Mouse (Mus musculus) liver, embryonic 14.5 days (tissue): ENCODE measurements around the gene Prdm8. TPM values are rescaled to one million over a fixed set of nuclear protein-coding genes. Genes with fewer than 3 reads are reported as not detected.

ENCODE experiments used
- ATAC-seq: fragments of 200-750 bp; cut with Nextera tagmentation; 2 replicates; pipeline ENCODE4 v1.8.0; 2017; ENCODE audit warnings: moderate number of reproducible peaks, mild to moderate bottlenecking, moderate library complexity; ENCODE audit not compliant: insufficient read depth
- DNase-seq, 3 experiments: peaks; one replicate each; pipeline ENCODE4 v3.0.0-alpha.2; 2012 to 2013; ENCODE audit warnings: low read depth in 3 of 3, low spot score in 3 of 3
- H3K27ac ChIP-seq: fragments of 300-500 bp; sonication (generic); 2 replicates; pipeline ENCODE4 v1.5.1; 2014; ENCODE audit warnings: moderate library complexity, mild to moderate bottlenecking, control low read depth, inconsistent platforms
- H3K27me3 ChIP-seq: fragments of 300-500 bp; sonication (generic); 2 replicates; pipeline ENCODE4 v1.6.1; 2014; ENCODE audit warnings: mild to moderate bottlenecking, low read length, moderate library complexity; ENCODE audit not compliant: control insufficient read depth, insufficient read depth
- H3K36me3 ChIP-seq: fragments of 300-500 bp; sonication (generic); replicated peaks from 2 replicates; pipeline ENCODE4 v1.6.1; 2014; ENCODE audit warnings: low read depth; ENCODE audit not compliant: control insufficient read depth, insufficient read depth
- H3K4me1 ChIP-seq, 2 experiments: fragments of 200-500 bp in 1 of 2; fragments of 300-500 bp in 1 of 2; sonication (generic) in 1 of 2; replicated peaks; 2 replicates each; pipeline ENCODE4 v1.6.1; 2012 to 2014; ENCODE audit warnings: antibody characterized with exemption in 1 of 2, inconsistent platforms in 1 of 2, low read length in 1 of 2; ENCODE audit not compliant: control insufficient read depth in 2 of 2, insufficient read depth in 2 of 2
- H3K4me2 ChIP-seq: fragments of 300-500 bp; sonication (generic); 2 replicates; pipeline ENCODE4 v1.6.1; 2014; ENCODE audit warnings: low read depth, mild to moderate bottlenecking, control low read depth, moderate library complexity
- H3K4me3 ChIP-seq, 2 experiments: fragments of 200-500 bp in 1 of 2; fragments of 300-500 bp in 1 of 2; sonication (generic) in 1 of 2; 2 replicates each; pipeline ENCODE4 v1.5.1; 2012 to 2014; ENCODE audit warnings: low read depth in 2 of 2, low read length in 2 of 2, mild to moderate bottlenecking in 2 of 2, control low read depth in 1 of 2, inconsistent platforms in 1 of 2, moderate library complexity in 1 of 2; ENCODE audit not compliant: insufficient read depth in 1 of 2
- H3K9ac ChIP-seq: fragments of 300-500 bp; sonication (generic); replicated peaks from 2 replicates; pipeline ENCODE4 v1.6.1; 2014; ENCODE audit warnings: mild to moderate bottlenecking, control low read depth, moderate library complexity
- H3K9me3 ChIP-seq: fragments of 300-500 bp; sonication (generic); 2 replicates; pipeline ENCODE4 v1.6.1; 2016; ENCODE audit warnings: low read length, mixed read lengths; ENCODE audit not compliant: control insufficient read depth
- CTCF ChIP-seq: IDR thresholded peaks from 2 replicates; pipeline ENCODE4 v1.5.1; 2016; ENCODE audit warnings: antibody characterized with exemption, low read depth, control low read depth
- EP300 ChIP-seq: IDR thresholded peaks from 2 replicates; pipeline ENCODE4 v1.6.1; 2016; ENCODE audit warnings: antibody characterized with exemption, low read depth
- WGBS: fragments of 180-500 bp; shearing (Covaris S2); extraction: QIAGEN DNeasy Blood & Tissue Kit; methylation state at CpG from one replicate; pipeline ENCODE4 v1.1.7; 2014; ENCODE audit not compliant: insufficient replicate concordance; 5-methylcytosine and 5-hydroxymethylcytosine counted together
- polyA plus RNA-seq, 2 experiments: library from polyadenylated mRNA; depleted of rRNA in 1 of 2; stranded (reverse) in 1 of 2; unstranded in 1 of 2; fragments of >200 nt; fragmentation: Nextera tagmentation in 1 of 2; extraction: Ambion mirVana in 1 of 2; gene quantifications; 2 replicates each; pipeline versions ENCODE4 v1.2.1 to v1.2.3; 2012 to 2014

Gene Prdm8
- polyA plus RNA-seq, 2 experiments, result not detected

DNA sequence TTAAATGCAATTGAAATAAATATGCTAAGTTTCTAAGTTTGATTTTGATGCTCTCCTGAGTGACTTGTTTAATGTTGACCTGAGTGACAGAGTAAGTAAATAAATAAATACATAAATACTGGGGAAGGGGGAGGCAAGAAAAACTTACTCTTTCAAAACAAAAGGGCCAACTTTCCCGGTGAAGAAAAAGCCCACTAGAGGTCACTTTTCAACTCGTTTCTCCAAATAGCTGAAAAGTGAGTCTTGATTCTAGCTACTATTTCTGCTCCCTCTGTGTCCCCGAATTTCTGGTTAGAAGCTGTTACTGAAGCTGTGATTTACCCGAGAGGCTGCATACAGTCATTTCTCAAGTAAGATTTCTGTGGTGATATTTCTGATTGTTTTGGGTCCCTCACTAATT is 45.5 kb downstream of the Prdm8 start:
- no peak for ATAC-seq
- Histone ChIP-seq H3K36me3 (no peaks in the 10 kb centered on the region), H3K4me3 (no peak overlapping the region), H3K4me1 (no peaks in the 10 kb centered on the region), H3K9ac (no peak overlapping the region), H3K4me2 (no peak overlapping the region), H3K27me3 (no peaks in the 10 kb centered on the region), H3K9me3 (no peaks in the 10 kb centered on the region), H3K27ac (no peak overlapping the region)
- TF ChIP-seq EP300 (no peak), CTCF (no peak)
- WGBS, result 45% methylated on average over 4 of the region's 4 CpGs
- DNase-seq, result no peak

DNA sequence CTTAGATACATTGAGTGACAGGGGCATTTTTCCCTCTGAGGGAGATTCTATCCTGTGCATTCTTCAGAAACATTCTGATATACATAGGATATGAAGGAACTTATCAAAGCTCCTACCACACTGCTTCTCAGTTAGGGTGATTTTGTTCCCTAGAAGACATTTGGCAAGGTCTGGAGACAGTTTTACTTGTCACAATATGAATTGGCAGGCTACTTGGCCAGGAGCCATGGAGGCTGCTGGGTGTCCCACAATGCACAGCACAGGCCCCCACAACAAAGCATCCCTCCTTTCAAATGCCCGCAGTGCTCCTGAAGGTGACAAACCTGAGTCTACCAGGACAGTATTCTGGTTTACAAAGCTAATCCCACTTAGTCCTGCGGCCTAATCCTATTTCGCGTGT is 55.0 kb downstream of the Prdm8 start:
- DNase-seq (no peak), ATAC-seq (no peak)
- Histone ChIP-seq H3K9ac (no peak overlapping the region), H3K4me2 (no peak overlapping the region), H3K36me3 (no peaks in the 10 kb centered on the region), H3K9me3 (no peaks in the 10 kb centered on the region), H3K27me3 (no peaks in the 10 kb centered on the region), H3K4me3 (no peak overlapping the region), H3K4me1 (no peaks in the 10 kb centered on the region), H3K27ac (no peak overlapping the region)
- 60% methylated on average over 4 of the region's 4 CpGs for WGBS
- TF ChIP-seq CTCF, result no peak
- no peak for TF ChIP-seq EP300

GRCm38 (mm10) chr5:98226710-98227109 is 59.7 kb downstream of the Prdm8 start:
- ATAC-seq, result no peak
- Histone ChIP-seq H3K4me1 (no peaks in the 10 kb centered on the region), H3K27me3 (no peaks in the 10 kb centered on the region), H3K27ac (no peak overlapping the region), H3K9ac (no peak overlapping the region), H3K4me2 (no peak overlapping the region), H3K4me3 (no peak overlapping the region), H3K9me3 (no peaks in the 10 kb centered on the region), H3K36me3 (no peaks in the 10 kb centered on the region)
- 53% methylated on average over 2 of the region's 2 CpGs for WGBS
- no peak for TF ChIP-seq EP300
- no peak for TF ChIP-seq CTCF
- DNase-seq, result no peak

- 57% methylated on average over 6 of the region's 6 CpGs for WGBS
- no peak overlapping the region for H3K9ac ChIP-seq
- H3K27me3 ChIP-seq, result no peaks in the 10 kb centered on the region
- H3K36me3 ChIP-seq, result no peaks in the 10 kb centered on the region
- TF ChIP-seq CTCF (no peak), EP300 (no peak)
- no peaks in the 10 kb centered on the region for H3K4me1 ChIP-seq
- H3K27ac ChIP-seq, result no peak overlapping the region
- no peaks in the 10 kb centered on the region for H3K9me3 ChIP-seq
- DNase-seq, result no peak
- H3K4me3 ChIP-seq, result no peak overlapping the region
- no peak overlapping the region for H3K4me2 ChIP-seq
- no peak for ATAC-seq
Measured at GRCm38 (mm10) chr5:98229456-98229855, 62.5 kb downstream of the Prdm8 start.

GRCm38 (mm10) chr5:98238466-98238865 is 71.5 kb downstream of the Prdm8 start:
- Histone ChIP-seq H3K4me1 (no peaks in the 10 kb centered on the region), H3K27me3 (no peaks in the 10 kb centered on the region), H3K4me3 (no peak overlapping the region), H3K9ac (no peak overlapping the region), H3K4me2 (no peak overlapping the region), H3K27ac (no peak overlapping the region), H3K36me3 (no peaks in the 10 kb centered on the region), H3K9me3 (no peaks in the 10 kb centered on the region)
- no peak for TF ChIP-seq EP300
- no peak for TF ChIP-seq CTCF
- no peak for ATAC-seq
- WGBS, result 45% methylated on average over 6 of the region's 6 CpGs
- DNase-seq, result no peak

Other genes with a start within 250 kb of the Prdm8 start
- gene Antxr2, start 136.2 kb upstream of the Prdm8 start, polyA plus RNA-seq (2012; rRNA removed), result 0.74 and 1.1 TPM in 2 replicates
- 4.0 and 5.9 TPM in 2 replicates for gene Antxr2, start 136.2 kb upstream of the Prdm8 start, polyA plus RNA-seq (2014; fragmentation: Nextera tagmentation; extraction: Ambion mirVana)
- 0.01 TPM in 1 of 2 replicates, not detected in the other for gene Fgf5, start 87.0 kb downstream of the Prdm8 start, polyA plus RNA-seq (2012; rRNA removed)
- 0.15 and 0.19 TPM in 2 replicates for gene Fgf5, start 87.0 kb downstream of the Prdm8 start, polyA plus RNA-seq (2014; fragmentation: Nextera tagmentation; extraction: Ambion mirVana)
- not detected in 2 replicates for gene Cfap299, start 162.1 kb downstream of the Prdm8 start, polyA plus RNA-seq (2012; rRNA removed)
- not detected in 2 replicates for gene Cfap299, start 162.1 kb downstream of the Prdm8 start, polyA plus RNA-seq (2014; fragmentation: Nextera tagmentation; extraction: Ambion mirVana)